Mouse (Mus musculus): ENCODE data around the gene Tango2. TPM values are rescaled to one million over a fixed set of nuclear protein-coding genes. Genes with fewer than 3 reads are reported as not detected.

Tango2 gene
- total RNA-seq, 2 experiments from 2014 or later = 24.2 to 31.3 TPM

DNA sequence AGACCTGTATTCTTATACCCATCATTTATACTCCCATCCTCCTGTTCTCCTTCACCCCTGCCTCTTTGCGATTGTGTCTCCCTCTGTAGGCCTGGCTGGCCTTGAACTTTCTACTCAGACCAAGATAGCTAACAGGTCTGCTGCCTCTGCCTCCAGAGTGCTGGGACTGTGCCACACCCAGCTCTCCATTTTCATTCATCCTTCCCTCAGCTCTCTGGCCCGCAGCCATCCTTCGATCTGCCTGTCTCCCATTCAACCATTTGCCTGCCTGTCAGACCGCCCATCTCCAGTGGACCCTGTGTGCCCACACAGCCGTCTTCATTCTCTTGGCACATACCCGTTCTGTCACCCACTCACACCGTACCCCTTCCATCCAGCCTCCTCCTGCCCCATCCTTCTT, 36.3 kb upstream of the Tango2 start:
- DNase-seq (ENCODE audit: low spot score in 2 of 2) = peak in 1 of 2 experiments; percentile 26

DNA sequence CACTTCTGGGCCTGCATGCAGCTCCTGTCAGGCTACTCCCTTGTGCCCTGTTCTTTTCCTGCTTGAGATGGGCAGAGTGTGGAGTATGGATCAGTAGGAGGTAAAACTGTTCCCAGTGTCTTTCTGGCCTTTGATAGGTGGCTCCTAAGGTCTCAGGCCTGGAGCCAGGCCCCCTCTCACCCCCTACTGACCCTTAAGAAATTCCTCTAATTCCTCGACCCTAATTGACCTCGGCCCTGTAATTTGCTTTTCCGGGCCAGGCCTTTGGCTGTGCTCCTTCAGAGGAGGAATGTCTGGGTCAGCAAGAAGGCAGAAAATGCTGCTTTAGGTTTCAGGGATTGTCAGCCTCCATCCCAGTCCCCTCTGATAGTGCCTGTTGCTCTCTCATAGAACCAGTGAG, 35.9 kb upstream of the Tango2 start:
- DNase-seq (ENCODE audit: low spot score in 2 of 2) = no peak

DNA sequence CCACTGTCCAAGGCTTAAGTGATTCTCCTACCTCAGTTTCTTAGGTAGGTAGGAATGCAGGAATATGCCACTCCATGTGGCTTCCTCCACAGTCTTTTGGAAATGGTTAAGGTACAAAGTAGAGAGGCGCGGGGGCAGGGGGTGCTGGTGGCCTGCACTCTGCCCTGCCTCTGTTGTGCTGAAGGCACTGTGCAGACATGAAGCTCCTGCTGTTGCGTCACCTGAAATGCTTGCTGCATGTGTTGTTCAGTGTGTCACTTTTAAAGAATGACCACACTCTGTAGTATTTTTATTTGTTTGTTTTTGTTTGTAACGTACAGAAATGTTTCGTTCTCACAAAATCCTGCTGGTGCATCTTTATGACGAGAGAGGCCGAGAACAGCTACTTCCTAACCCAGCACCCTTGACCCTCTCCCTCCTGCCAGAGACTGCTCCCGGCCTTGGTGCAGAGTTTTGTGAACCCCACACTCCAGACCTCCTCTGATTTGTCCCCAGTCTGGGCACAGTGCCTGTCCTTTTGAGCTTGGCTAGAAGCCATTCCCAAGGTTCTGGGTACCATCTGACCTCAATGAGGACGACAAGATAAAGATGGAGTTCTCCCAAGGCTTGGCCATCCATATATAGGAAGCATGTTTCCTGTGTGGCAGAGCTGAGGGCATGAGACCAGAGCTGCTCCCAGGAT, 35.3 kb upstream of the Tango2 start:
- DNase-seq (ENCODE audit: low spot score in 2 of 2) = peak in 1 of 2 experiments; percentile 44

DNA sequence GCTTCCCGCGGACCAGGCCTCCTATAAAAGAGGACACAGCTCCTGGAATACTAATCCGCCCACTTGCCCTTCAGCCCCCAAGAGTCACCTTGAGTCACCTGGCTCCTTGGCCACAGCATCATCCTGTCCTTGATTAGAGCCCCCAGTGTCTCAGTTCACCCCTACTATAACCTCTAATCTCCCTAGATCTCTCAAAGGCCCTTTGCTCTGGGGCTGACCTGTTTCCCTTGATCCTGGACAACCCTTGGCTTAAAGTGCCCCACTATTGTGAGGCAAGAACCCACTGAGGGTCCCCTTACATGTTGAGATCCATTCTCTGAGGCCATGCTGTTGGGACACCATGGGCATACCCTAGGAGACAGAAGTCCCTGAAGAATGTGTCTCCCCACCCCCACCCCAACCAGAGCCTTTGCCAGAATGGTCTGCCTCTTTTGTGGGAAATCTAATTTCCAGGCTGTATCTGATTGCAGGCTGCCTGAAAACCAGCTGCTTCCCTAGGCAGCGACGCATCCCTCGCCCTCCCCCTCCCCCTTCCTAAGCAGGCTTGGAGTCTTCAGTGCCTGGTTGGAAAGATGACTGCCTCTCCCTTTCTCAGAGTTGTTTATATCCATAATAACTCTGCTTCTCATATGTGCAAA, 33.8 kb upstream of the Tango2 start:
- DNase-seq (ENCODE audit: low spot score in 2 of 2) = no peak

DNA sequence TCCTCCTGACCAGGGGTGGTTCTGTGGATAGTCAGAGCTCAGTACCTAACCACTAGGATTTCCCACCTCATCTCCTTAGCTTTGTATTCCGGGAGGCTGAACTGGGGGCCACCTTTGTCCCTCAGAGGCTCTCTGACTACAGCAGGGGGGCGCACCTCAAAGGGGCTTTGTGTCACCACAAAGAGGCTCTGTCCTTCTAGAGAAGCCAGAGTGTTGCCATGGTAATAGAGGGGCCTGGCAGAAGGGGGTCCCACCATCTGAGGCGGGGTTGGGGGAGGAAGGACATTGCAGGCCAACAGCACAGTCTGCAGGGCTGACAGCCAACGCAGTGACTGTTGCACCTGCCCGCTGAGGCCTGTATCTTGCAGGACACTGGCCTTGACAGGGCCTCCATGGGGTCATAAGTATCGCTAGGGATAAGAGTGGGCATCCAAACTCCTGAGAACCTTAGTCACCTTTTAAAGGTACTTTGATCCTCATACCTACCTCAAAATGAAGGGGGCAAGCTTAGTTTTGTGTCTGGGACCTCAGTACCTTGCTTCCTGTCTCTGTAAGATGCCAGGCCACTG, 32.7 kb upstream of the Tango2 start:
- DNase-seq (ENCODE audit: low spot score in 2 of 2) = no peak

DNA sequence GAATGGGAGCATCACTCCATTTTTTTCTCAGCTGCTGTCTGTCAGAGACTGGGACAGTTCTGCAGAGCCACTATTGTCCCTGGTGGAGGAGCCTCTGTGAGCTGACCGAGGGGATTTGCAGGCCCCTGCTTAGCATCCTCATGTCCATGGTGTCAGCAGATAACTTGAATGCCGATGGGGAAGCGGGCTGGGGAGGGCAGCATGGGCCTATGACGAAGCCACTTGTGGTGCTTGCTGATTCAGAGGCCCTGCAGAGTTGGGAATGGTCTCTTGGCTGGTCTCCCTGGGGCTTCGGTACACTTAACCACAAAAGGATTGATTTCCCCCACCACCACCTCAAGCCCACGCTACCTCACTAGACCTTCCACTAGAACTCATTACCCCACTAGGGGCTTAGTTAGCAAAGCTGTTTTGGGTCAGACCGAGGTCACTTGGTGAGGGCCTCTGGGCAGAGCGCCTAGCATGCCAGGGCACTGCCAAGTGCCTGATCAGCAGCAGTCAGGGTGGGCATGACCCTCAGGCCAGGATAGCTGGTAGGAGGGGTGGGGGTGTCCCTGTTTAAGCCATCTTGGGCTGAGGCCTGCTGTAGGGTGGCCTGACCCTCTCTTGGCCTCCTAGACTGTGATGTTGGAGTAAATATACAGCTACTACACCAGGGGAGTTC, 31.6 kb upstream of the Tango2 start:
- DNase-seq (ENCODE audit: low spot score in 2 of 2) = no peak

DNA sequence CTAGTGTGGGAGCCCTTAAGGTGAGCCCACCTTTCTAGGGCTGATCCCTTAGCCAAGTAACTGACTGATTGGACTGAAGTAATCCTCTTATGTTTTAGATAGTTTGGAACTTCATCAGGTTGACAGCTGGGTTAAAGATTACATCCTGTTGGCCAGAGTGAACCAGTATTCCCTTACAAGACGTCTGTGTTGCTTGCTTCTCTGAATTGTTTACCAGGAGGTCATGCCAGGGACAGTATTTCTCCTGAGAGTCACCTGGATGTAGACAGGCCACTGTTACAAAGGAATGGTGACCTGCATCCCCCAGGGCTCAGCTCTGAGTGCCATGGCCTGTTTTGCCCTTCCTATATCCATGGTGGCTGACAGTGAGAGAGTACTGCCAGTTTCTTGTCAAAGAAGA, 30.6 kb upstream of the Tango2 start:
- DNase-seq (ENCODE audit: low spot score in 2 of 2) = no peak

DNA sequence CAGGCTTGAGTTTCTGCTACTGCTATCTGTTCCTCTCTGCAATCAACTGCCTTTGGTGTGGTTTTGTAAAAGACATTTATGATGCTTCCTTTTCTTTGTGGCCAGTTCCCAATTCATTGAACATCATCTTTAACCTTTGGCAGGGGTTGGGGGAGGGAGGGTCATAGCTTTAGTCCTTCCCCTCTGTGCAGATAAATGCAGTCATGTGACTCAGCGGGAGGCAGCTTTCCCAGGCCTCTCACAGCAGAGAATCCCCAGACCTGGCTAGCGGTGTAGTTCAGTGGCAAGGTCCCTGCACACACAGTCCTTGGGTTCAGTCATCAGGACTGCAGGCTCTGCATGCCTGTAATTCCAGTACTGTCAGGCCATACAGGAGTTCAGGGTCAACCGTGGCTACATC, 29.3 kb upstream of the Tango2 start:
- DNase-seq (ENCODE audit: low spot score in 2 of 2) = no peak

DNA sequence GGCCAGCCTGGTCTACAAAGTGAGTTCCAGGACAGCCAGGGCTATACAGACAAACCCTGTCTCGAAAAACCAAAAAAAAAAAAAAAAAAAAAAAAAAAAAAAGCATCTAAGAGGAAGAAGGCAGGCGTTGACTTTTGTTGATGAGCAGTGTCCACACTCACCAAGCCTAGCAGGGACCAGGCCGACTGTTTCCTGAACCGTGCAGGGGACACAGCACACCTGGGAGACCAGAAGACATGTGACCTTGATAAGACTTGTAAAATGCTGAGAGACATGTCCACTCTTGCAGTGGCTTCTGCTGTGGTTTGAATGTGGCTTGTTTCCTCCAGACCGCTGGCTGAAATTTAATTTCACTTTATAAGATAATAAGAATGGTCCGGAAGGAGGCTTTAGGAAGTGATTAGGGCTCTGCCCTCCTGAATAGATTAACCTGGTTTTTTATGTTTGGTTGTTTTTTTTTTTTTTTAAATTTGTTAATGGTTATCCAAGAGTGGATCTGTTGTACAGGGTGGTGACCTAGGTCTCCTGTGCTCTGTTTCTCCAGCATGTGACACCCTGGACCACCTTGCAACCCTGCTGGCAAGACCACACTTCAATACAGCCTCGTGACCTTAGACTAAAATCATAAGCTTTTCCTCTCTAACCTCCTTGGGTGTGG, 28.5 kb upstream of the Tango2 start:
- no peak for DNase-seq (ENCODE audit: low spot score in 2 of 2)

DNA sequence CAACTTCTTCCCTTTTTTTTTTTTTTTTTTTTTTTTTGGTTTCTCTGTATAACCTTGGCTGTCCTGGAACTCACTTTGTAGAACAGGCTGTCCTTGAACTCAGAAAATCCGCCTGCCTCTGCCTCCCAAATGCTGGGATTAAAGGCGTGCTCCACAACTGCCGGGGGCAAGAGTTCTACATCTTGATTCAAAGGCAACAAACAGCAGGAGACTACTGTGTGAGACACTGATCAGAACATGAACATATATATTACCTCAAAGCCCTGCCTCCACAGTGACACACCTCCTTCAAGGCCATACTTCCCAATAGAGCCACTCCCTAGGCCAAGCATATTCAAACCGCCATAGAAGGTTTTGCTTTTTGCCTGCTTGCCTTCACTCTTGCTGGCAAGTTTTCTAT, 25.7 kb upstream of the Tango2 start:
- no peak for DNase-seq (ENCODE audit: low spot score in 2 of 2)

DNA sequence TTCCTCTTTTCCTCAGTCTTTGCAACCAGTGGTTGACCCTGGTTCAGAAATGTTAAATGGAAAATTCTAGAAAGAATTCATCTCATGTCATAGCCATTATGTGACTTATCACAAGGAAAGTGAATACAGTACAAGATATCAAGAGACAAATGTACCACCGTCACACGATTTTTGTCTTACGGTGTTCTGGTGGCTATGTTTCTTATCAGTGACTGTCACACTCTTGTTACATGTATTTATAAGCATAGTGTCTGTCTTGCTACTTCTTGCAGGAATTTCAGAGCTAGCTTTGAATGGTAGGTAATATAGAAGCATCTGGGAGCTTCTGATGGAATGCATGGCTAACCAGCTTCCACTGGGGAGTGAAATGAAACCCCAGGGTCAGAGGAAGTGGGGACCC, 22.3 kb upstream of the Tango2 start:
- no peak for DNase-seq (ENCODE audit: low spot score in 2 of 2)

DNA sequence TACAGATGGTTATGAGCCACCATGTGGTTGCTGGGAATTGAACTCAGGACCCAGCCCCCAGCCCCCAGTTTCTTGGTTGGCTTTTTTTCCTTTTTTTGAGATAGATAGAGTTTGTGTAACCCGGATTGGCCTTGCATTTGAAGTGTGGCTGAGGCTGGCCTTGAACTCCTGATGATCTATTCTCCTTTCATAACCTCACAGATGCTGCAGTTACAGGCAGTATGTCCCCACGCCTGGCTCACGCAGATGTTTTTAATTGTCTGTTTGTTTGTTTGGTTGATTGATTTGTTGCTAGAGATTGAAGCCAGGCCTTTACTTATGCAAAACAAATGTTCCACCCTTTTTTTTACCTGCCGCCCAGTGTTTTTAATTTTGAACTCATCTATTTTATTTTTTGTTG, 18.9 kb upstream of the Tango2 start:
- DNase-seq (ENCODE audit: low spot score in 2 of 2) = no peak

DNA sequence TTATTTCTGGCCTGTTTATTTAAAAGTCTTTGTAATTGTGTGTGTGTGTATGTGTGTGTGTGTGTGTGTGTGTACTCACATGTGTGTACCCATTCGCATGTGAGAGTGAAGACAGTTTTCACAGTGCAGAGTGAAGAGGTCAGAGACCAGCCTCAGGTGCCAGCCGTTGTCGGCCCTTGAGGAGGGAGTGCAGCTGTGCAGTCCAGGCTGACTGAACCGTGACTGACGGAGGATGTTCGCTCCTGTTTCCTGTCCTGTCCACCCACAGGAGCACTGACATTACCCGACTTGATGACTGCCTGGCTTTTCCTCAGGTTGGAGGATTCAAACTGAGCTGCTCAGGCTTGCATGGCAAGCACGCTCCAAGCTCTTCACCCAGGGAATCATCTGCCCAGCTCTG, 15.0 kb upstream of the Tango2 start:
- DNase-seq (ENCODE audit: low spot score in 2 of 2) = no peak

DNA sequence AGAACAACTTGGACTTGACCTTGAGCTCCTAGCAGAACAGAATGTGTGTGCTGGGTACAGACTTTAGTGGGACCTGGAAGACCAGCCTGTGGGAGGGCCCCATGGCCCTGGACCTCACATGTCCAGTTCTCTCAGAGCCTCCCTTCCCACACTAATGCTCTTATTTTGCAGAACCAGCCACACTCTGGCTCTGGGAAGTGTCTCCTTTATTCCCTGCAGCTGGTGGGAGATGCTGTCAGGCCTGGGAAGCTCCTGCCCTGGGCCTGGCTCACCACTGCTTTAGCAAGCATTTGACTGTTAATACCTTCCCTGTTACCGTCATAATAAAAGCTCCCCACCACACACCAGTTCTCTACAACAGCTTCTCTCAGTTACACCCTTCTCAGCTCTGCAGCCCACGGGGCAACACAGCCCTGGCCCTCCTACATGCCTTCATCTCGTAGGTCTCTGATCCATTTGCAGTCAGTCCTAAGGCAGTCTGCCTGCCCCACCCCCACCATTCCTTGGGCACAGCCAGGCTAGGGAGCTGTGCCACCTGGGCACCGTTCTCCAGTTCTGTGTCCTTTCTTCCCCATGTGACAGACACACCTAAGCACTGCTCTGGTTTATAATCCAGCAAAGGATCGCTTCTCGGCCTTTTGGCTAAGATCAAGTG, 12.4 kb upstream of the Tango2 start:
- DNase-seq (ENCODE audit: low spot score in 2 of 2) = no peak

DNA sequence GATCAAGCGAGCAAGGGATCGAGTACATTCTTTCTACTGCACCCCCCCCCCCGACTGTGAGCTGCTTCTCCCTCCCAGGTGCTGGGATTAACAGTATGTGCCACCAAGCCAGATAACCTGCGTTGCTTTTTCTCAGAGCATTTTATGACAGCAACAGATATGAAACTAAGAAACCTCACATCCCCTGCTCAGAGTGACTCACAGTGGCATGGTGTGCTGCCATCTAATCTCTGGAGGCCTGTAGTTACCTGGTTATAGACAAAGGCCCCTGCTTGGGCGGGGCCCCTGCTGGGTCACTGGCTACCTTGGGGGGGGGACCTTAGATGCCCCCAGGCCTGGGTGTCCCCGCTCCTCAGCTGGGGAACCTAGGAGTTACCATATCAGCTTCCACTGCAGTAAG, 10.1 kb upstream of the Tango2 start:
- DNase-seq (ENCODE audit: low spot score in 2 of 2) = no peak

DNA sequence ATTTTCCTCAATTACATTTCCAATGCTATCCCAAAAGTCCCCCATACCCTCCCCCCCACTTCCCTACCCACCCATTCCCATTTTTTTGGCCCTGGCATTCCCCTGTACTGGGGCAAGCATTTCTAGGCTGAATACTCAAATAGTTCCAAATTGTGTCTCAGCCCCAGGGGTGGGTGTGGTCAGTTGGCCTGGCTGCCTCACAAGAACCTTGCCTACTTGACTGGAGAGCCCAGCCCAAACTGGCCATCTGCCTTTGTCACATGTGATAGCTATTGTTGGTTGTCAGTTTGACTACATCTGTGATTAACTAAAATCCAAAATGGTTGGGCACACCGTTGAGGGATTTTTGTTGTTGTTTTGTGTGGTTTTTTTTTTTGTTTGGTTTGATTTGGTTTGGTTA, 9.1 kb upstream of the Tango2 start:
- no peak for DNase-seq (ENCODE audit: low spot score in 2 of 2)

DNA sequence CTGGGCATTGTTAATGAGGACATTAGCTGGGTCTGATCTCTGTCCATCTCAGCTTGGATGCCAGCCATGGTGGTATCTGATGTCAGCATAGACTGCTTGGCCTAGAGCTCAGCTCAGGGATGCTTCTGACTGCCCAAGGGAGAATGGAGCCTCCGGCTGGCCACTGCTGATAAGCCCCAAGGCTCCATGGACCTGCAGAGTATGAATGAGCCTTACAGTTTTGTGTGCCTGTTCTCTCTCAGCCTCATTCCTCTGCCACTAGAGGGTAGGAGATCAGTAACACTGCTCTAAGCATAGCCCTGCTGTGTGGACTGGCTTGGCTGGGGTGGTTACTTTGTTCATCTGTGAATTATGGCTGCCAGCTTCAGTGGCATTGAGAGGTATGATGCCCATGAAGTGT, 5.2 kb upstream of the Tango2 start:
- DNase-seq (ENCODE audit: low spot score in 2 of 2) = no peak

DNA sequence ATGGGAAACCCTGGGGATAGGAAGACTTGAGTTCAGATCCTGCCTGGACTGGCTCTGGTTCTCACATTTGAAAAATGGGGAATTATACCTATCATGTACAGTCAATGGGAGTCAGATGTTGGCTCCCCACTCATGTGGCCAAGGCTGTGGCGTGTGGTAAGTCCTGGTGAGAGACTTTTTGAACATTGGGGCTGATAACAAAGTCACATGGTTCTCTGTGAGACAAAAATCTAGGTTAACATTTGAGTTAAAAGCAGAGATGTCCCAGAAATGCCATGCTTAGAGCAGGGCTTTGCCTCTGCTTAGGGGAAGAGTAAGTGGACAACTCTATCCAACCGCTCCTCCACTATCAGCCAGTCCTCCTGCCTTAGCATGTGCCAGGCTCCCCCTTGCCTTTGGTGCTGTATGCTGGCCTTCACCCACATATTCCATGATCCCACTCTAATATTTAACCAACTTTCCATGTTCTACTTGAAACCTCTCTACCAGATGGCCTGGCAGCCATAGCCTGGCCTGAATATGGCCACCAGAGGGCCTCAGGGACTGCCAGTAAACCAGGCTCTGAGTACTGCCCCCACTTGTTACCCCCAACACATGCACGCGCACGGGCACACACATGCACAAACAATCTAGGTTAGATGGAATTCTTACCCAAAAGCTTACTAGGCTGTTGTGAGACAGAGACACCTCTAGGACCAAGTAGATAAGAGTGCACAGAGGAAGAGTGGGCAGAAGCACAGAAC, 3.6 kb upstream of the Tango2 start:
- DNase-seq (ENCODE audit: low spot score in 2 of 2) = peak in 1 of 2 experiments; percentile 36

DNA sequence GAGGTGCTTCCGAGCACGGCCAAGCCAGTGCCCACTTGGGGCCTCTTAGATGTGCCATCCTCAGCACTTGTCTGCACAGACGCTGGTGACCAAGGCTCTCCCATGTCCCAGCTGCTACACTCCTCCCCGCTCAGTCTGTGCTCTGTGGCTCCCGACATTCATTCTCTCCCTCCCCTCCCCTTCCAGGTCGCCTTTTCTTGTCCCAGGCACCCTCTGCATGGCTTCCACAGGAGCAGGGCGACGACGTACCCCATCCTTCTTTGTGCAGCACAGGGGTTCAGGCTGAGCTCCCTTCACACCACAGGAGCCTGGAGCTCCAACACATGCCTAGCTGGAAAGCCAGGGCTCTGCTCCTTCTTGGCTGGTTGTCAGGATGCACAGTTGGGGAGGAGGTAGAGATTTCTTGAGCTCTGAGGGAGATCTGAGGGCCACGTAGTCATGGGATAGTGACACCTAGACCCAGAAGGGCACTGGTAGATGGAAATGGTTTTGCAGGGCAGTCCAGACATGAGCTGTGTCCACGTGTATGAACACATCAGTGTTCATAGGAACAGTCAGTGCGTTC, 1.9 kb upstream of the Tango2 start:
- DNase-seq (ENCODE audit: low spot score in 2 of 2) = no peak

DNA sequence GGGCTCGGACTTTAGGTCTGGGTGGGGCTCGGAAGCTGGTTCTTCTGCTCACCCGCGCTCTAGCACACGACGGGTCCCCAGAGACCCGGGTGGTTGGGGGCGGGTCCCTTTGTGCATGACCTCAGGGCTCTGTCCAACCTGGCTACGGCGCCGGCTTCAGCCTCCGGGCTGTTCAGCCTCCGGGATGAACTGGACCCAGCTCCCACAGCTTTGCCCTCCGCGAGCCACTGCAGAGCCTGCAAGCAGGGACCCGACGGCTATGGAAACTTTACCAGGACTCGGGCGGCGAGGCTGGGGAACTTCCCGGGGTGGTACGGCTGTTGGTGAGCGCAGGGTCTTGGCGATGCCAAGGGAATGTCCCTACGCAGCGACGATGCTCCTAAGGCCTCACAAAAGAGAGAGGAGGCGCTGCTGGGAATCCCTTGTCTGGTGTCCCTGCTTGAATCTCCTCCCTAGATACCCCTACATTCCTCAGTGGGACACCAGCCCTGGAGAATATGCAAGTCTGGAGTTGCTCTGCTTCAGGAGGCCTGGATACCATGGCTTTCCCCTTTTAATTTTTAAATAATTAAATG, 785 bp upstream of the Tango2 start:
- peak in 1 of 2 experiments; percentile 39 for DNase-seq (ENCODE audit: low spot score in 2 of 2)
